Mouse (Mus musculus) urinary bladder, postnatal 4 days (tissue): ENCODE results near the gene Dnah12.
"Not testable (repeated sequence)": the region's sequence is repeated elsewhere in the genome, so short reads cannot be mapped to it uniquely, and the experiment has no call there.

ENCODE experiments used
- DNase-seq, 2 experiments: peaks; one replicate each; pipeline ENCODE4 v3.0.0; 2021 to 2022; ENCODE audit warnings: low spot score in 2 of 2

Gene Dnah12

DNA sequence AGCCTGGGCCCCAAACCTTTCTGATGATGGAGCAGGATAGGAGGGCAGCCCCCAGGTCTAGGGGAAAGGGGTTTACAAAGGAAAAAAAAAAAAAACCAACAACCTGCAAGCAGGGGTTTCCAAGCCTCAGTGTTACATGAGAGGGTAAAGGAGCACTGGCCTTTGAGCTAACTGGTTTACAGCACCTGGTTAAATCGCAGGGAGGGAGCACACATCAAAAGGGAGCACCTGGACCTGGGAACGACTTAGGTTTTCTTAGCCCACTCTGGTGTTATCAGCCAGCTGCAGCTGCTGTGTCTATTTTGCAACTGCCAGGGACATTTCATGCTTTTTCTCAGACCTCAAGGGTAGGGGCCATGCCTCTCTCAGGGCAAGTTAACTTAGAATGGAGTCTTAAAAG, 26.6 kb downstream of the Dnah12 start:
- DNase-seq: not testable (repeated sequence)

DNA sequence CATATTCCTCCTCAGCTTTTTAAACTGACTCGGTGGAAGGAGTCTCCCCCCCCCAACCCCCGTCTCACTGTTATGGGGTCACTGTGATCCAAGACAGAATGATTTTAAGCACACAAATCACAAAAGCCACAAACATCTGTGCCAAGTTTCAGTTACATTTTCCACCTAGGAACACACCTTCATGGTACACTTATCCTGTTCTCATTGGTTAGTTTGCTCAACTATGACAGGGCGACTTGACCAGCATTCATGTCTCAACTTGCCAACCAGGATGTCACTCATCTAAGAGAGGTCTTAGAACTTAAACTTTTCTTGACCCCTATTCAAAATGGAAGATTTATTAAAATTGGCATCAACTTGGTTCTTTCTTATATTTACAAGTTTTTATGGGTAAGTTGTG, 31.8 kb downstream of the Dnah12 start:
- DNase-seq: no peak

DNA sequence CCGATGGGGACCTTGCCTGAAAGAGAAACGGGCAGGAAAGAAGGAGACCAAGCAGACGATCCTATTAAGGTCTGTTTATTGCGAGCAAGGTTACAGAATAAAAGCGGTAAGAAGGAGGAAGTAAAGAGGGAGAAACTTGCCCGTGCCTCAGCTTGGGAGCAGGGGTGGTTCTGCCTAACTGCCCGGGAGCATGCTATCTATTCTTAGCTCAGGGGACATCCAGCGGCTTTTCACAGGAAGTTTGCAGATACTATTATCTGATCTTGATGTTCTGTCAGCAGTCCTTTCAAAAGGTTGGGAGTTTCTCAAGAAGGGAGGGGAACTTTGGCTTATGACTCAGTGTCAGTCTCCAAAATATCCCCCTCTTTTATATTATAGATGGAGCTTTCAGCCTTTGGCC, 65.5 kb downstream of the Dnah12 start:
- DNase-seq: no peak

DNA sequence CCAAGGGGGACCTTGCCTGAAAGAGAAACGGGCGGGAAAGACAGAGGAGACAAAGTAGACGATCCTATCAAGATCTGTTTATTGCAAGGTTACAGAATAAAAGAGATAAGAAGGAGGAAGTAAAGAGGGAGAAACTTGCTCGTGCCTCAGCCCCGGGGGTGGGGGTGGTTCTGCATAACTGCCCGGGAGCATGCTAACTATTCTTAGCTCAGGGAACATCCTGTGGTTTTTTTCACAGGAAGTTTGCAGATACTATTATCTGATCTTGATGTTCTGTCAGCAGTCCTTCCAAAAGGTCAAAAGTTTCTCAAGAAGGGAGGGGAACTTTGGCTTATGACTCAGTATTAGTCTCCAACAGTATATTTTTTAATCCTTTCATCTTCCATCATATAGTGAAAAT, 71.8 kb downstream of the Dnah12 start:
- DNase-seq: no peak

DNA sequence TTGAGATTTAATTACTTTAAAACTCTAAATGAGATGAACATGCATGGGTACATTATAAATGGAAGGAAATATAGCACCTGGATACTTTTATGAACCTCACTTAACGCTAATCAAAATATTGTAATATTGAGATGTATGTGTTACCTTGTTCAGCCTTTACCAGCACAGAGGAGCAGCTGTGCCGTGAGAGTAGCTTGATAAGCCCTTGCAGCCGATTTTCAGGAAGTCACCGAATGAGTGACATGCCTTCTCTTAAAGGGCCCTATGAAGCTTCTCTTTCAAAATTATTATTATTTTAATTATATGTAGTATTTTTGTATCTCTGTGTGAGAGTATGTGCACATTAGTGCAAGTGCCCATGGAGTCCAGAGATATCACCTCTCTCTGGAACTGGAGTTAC, 75.1 kb downstream of the Dnah12 start:
- DNase-seq: no peak

DNA sequence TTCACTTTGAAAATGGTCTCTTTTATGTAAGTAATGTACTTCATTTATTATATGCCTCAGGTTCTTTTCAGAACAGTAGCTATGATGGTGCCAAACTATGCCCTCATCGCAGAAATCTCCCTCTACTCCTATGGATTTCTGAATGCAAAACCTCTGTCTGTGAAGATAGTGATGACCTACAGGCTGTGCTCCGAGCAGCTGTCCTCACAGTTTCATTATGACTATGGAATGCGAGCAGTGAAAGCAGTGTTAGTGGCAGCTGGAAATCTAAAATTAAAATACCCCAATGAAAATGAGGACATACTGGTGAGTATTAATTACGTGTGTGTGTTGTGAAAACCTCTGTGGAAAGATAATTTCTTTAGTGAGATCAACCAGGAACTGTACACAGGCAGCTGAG, 80.5 kb downstream of the Dnah12 start:
- DNase-seq: no peak

GRCm38 (mm10) chr14:26783731-26784130, 90.7 kb downstream of the Dnah12 start:
- DNase-seq: no peak

GRCm38 (mm10) chr14:26785695-26786094, 92.6 kb downstream of the Dnah12 start:
- no peak for DNase-seq

DNA sequence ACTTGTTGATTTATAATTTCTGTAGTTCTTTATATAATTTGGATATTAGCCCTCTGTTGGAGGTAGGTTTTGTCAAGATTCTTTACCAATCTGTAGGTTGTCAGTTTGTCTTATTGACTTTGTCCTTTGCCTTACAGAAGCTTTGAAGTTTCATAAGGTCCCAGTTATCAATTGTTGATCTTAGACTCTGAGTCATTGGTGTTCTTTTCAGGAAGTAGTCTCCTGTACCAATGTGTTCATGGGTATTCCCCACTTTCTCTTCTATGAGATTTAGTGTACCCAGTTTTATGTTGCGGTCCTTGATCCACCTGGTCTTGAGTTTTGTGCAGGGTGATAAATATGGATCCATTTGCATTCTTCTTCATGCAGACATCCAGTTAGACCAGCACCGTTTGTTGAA, 101.4 kb downstream of the Dnah12 start:
- no peak for DNase-seq

DNA sequence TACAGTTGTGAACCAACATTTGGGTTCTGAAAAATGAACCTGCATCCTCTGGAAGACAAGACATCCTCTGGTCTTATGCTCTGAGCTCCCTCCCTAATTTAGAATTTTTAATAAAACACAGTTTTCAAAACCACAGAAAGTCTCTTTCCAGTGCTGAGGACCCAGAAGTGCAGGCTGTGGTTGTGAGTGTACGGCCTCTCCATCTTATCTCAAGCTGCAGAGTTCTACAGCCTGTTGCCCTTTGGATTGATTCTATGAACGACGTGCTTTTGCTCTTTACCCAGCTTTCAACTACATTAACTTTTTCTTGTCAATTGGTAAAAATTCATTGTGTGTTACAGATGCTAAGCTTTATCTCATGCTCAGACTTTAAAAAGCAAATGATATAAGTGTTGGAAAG, 105.3 kb downstream of the Dnah12 start:
- DNase-seq: no peak

GRCm38 (mm10) chr14:26799286-26799685, 106.2 kb downstream of the Dnah12 start:
- no peak for DNase-seq

- DNase-seq: no peak
Measured at GRCm38 (mm10) chr14:26805500-26805899, 112.4 kb downstream of the Dnah12 start.

DNA sequence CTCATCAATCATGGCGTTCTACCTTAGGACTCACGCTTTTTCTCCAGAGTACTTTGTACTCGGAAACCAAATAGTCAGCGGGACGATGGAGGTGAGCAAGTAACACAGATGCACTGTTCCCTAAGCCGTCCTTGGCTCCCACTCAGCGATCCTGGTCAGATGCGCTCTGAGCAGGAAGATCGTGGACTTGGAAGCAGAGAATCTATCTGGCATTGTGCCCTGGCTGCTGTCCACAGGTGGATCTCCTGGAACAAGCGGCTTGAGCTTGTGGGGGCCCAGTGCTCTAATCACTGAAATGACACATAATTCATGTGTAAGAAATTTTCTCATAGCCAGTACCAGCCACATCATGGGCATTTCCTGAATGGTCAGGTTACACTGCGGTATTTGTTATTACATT, 119.7 kb downstream of the Dnah12 start:
- no peak for DNase-seq

DNA sequence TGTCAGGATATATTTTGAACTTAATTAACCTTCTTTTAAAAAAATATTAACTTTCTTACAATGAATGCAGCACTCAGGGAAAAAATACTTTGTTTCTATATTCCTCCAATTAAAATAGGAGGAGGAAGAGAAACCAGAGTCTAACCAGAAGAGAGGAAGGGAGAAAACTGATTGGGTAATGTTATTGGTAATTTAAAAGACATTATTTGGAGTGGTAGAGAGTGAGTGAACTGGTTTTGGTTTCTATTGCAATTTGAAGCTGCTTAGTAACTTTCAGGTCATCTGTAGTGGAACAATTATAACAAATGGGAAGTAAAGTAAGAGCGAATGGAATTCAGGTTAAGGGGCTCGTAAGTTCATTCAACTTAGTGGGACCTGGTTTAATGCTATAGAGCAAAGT, 120.8 kb downstream of the Dnah12 start:
- DNase-seq: no peak

GRCm38 (mm10) chr14:26814908-26815307, 121.8 kb downstream of the Dnah12 start:
- no peak for DNase-seq

GRCm38 (mm10) chr14:26816785-26817184, 123.7 kb downstream of the Dnah12 start:
- no peak for DNase-seq

GRCm38 (mm10) chr14:26826020-26826419, 132.9 kb downstream of the Dnah12 start:
- no peak for DNase-seq

- no peak for DNase-seq
Measured at GRCm38 (mm10) chr14:26853053-26853452, 160.0 kb downstream of the Dnah12 start.

GRCm38 (mm10) chr14:26854066-26854465, 161.0 kb downstream of the Dnah12 start:
- no peak for DNase-seq

- DNase-seq: no peak
Measured at GRCm38 (mm10) chr14:26858364-26858763, 165.3 kb downstream of the Dnah12 start.

GRCm38 (mm10) chr14:26859024-26859423, 165.9 kb downstream of the Dnah12 start:
- no peak for DNase-seq

DNA sequence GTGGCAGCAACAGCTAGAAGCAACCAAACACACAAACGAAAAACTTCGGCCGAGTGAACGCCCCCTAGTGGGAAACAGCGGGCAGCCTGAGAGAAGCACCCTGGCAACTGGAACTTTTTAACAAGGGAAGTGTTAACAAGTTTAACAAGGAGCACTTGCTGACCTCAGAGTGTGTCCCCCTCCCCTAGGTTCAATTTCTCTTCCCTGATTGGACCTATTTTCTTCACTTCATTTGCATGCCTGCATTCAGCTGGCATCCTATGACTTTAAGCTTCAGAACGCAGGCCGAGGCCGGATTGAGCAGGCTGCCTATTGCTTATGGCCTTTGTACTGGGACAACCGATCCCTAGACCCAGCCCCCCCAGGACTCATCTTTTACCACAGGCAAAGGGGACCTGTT, 174.3 kb downstream of the Dnah12 start:
- DNase-seq: no peak

GRCm38 (mm10) chr14:26868299-26868698, 175.2 kb downstream of the Dnah12 start:
- DNase-seq: no peak

DNA sequence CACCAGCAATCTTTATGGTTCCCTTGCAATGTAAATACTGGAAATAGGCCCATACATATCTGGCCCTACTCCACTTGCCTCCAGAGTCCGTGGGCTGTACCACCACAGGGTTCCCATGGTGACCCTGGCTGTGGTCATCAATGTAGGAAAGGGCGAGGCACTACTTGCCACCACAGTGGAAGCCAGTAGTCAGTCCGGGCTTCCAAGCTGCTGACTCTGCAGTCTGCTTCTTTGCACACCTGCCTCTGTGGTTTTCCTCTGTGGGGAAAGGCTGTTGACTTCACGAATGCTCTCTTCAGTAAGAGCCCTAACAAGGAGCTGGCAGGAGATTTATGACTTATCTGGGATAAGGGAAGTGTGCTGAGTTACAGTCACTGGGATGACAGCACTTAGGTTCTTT, 185.7 kb downstream of the Dnah12 start:
- no peak for DNase-seq

DNA sequence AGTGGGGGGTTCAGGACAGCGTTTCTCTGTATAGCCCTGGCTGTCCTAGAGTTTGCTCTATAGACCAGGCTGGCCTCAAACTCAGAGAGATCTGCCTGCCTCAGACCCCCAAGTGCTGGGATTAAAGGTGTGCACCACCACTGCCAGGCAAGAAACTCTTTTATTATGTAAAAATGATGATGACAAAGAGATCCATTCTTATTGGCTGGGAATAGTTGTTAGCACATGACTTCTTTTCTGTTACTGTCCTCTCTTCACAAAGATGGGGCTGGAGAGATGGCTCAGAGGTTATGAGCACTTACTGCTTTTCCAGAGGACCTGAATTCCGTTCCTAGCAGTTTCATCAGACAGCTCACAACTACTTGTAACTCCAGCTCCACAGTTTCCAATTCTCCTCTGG, 186.9 kb downstream of the Dnah12 start:
- no peak for DNase-seq
